Mouse (Mus musculus) left cerebral cortex, adult 2 months (tissue): ENCODE data around the gene Clec16a. TPM values are rescaled to one million over a fixed set of nuclear protein-coding genes. Genes with fewer than 3 reads are reported as not detected.

Experiments
- DNase-seq, 2 experiments: peaks; one replicate each; pipeline ENCODE4 v3.0.0; 2021 to 2022; ENCODE audit warnings: low spot score in 2 of 2, mixed read lengths in 1 of 2; ENCODE audit errors: extremely low spot score in 1 of 2
- H3K27ac ChIP-seq: fragments of 200-600 bp; 2 replicates; pipeline ENCODE4 v1.8.1; 2022
- H3K4me3 ChIP-seq: fragments of 200-600 bp; 2 replicates; pipeline ENCODE4 v1.8.1; 2022
- CTCF ChIP-seq: fragments of 200-600 bp; IDR thresholded peaks from 2 replicates; pipeline ENCODE4 v1.8.1; 2022; ENCODE audit warnings: antibody characterized with exemption, mild to moderate bottlenecking, moderate library complexity
- intact Hi-C: fragments of 180-260 bp; cut with DNase I; formaldehyde crosslinking; loops from one replicate; pipeline ENCODE4 v1.15.1; 2025
- total RNA-seq, 2 experiments: library from RNA; stranded (reverse); gene quantifications; 2 replicates each; pipeline ENCODE4 v1.2.3; 2021

Gene Clec16a
- total RNA-seq, 2 experiments from 2014 or later = 105 to 106 TPM

DNA sequence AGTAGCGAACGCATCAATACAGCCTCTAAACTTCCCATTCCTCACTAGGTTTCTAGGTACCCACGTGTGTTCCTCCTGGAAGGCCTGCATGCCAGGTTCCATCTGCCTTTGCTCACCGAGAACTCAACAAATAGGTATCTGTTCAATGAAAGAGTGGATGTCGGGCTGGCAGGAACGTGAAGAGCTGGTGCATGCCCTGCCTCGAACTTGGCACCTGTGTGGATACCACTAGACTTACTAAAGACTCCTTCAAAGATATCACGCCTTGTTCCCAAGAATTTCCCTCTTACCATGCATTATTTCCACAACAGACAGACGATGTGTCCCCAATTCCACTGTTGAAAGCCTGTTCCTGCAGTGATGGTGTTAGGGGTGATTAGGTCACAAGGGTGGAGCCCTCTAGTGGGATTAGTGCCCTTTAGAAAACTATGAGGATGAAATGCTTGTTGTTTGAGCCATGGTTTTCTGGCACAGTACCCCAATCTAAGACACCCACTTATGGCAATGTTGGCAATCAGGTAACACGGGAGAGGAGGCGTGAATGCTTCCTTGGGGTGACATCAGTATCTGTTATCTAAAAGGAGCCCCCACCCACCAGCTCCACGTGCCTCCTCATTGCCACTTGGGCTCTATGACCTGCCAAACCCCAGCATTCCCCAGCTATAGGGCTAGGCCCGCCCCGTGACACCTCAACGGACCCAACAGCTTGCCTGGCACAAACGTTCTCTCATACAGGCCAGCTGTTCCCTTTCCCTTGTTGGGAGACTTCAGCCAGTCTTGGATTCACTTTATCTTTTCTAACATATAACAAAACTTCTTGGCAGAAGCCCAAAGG, 4.2 kb upstream of the Clec16a start:
- no peak for TF ChIP-seq CTCF
- Histone ChIP-seq H3K4me3 (peak overlapping the region; percentile 78), H3K27ac (peak overlapping the region; percentile 94)
- no peak for DNase-seq
- intact Hi-C loops = no loop called here

DNA sequence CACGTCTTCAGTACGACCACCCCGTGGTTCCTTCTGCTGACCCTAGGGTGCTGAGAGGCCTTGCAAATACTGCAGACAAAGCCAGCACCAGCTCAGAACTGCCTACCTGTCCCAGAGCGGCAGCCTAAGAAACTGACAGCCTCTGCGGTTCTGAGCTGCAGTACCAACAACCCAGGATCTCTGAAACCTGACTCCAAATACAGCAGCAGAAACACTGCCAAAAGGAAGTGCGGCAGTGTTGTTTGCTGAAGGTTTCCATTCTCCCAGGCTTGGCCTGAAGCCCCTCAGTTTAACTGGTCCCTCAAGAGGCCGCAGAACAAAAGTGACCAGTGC, 3.6 kb upstream of the Clec16a start:
- intact Hi-C loops = no loop called here
- TF ChIP-seq CTCF = no peak
- peak overlapping the region; percentile 78 for H3K4me3 ChIP-seq
- H3K27ac ChIP-seq = peak overlapping the region; percentile 94
- peak in 1 of 2 experiments; percentile 24 for DNase-seq

GRCm38 (mm10) chr16:10542266-10542665, 2.9 kb upstream of the Clec16a start:
- DNase-seq = no peak
- Histone ChIP-seq H3K4me3 (peak overlapping the region; percentile 78), H3K27ac (peak overlapping the region; percentile 94)
- TF ChIP-seq CTCF = no peak
- intact Hi-C loops = no loop called here

GRCm38 (mm10) chr16:10542698-10543365, 2.3 kb upstream of the Clec16a start, which contains the start of gene Dexi:
Gene Dexi, minus strand, starts transcription at chr16:10543054.
- Histone ChIP-seq H3K4me3 (peak within 1 kb of the TSS; percentile 78), H3K27ac (peak within 1 kb of the TSS; percentile 94)
- intact Hi-C loops = no loop called here
- TF ChIP-seq CTCF = no peak
- peak; percentile 94 to 96 for DNase-seq

DNA sequence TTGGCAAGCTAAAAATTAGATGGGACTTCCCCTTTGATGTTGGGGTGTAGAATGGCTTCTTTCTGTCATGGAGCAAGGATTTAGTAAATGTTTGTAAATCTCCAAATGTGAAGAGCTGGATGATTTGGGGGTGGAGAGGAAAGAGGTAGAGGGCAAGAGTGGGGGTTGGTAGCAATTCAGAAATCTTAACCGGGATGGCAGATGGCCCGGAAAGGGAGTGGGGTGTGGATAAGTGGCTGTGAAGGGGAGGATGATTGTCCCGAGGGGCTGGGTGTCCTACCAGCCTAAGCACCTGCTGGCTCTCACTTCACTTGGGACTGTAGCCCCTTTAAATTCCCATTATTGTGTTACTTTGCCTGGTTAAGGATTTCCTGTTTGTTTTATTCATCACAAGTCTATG, 1.7 kb downstream of the Clec16a start:
- Histone ChIP-seq H3K4me3 (no peak overlapping the region; the same call in 1 of the 2 replicates), H3K27ac (no peak overlapping the region)
- intact Hi-C loops = no loop called here
- DNase-seq = no peak
- no peak for TF ChIP-seq CTCF

- no peak overlapping the region for H3K4me3 ChIP-seq
- peak overlapping the region; percentile 76 for H3K27ac ChIP-seq
- TF ChIP-seq CTCF = no peak
- DNase-seq = no peak
- intact Hi-C loops = no loop called here
Observed at GRCm38 (mm10) chr16:10548938-10549337, 3.8 kb downstream of the Clec16a start.

DNA sequence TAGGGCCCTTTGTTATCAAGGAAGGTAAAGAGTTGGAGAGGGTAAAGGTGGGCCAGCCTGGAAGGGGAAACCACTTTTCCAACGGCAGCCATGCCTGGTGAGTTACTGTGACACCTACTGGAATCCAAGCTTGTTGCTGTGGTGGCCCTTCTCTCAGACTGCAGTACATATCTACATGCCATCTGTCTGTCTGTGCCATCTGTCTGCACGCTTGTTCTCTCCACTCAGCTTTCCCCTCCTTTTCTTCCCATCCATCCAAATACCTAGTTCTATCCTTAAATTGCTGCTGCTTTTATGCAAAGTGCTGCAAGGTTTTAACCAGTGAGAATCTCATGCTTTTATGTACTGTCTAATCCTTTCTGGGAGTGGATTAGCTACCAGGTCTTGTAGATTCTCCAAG, 4.5 kb downstream of the Clec16a start:
- no peak for TF ChIP-seq CTCF
- intact Hi-C loops = no loop called here
- DNase-seq = no peak
- H3K27ac ChIP-seq = peak overlapping the region; percentile 76
- H3K4me3 ChIP-seq = no peak overlapping the region

- no peak for DNase-seq
- no peak overlapping the region for H3K27ac ChIP-seq
- H3K4me3 ChIP-seq = no peak overlapping the region
- no peak for TF ChIP-seq CTCF
- intact Hi-C loops = no loop called here
Observed at GRCm38 (mm10) chr16:10551592-10551991, 6.5 kb downstream of the Clec16a start.

- DNase-seq = no peak
- intact Hi-C loops = no loop called here
- no peak overlapping the region for H3K4me3 ChIP-seq
- H3K27ac ChIP-seq = no peak overlapping the region
- no peak for TF ChIP-seq CTCF
Observed at GRCm38 (mm10) chr16:10553858-10554257, 8.7 kb downstream of the Clec16a start.

GRCm38 (mm10) chr16:10559991-10560390, 14.9 kb downstream of the Clec16a start:
- intact Hi-C loops = no loop called here
- H3K4me3 ChIP-seq = no peak overlapping the region
- no peak for DNase-seq
- H3K27ac ChIP-seq = peak overlapping the region; percentile 36; the same call in 1 of the 2 replicates
- TF ChIP-seq CTCF = no peak

DNA sequence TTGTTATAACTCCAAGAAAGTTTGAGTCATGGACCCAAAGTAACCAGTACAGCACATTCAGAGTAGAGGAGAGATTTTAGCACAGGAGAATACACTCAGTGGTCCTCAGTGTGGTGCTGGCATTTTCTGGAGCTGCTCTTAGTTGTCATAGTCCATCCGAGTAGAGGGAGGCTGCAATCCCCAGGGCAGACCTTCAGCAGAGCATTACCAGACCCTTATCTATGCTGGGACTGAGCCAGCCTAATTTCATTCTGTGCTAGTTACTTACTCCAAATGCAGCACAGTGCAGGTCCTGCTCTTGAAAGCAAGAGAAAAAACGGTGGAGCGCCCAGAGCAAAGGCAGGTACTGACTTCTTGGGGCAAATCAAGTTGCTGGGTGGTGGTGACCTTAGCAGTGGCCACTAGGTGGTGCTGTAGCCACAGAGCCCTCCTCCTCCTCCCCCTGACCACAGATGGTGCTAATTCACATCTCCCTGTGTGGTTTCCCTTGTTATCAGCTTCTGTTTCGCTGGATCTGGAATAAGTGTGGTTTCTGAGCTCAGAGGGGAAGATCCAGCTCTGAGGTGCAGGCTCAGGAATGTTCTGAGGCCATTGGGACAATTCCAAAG, 20.2 kb downstream of the Clec16a start:
- intact Hi-C loops = no loop called here
- peak; percentile 62 to 76 for DNase-seq
- H3K4me3 ChIP-seq = no peak overlapping the region
- peak overlapping the region; percentile 36 for H3K27ac ChIP-seq
- TF ChIP-seq CTCF = peak; percentile 93

- intact Hi-C loops = loop anchor here (1.0 kb wide), 1 partner anchor 219 kb away; no protein-coding TSS in a partner anchor
- no peak for DNase-seq
- TF ChIP-seq CTCF = no peak
- H3K4me3 ChIP-seq = no peak overlapping the region
- no peak overlapping the region for H3K27ac ChIP-seq
Observed at GRCm38 (mm10) chr16:10567153-10567552, 22.0 kb downstream of the Clec16a start.
